Mouse (Mus musculus): ENCODE results near the gene Acat2. TPM values are rescaled to one million over a fixed set of nuclear protein-coding genes. Genes with fewer than 3 reads are reported as not detected.
"Not testable (repeated sequence)": the region's sequence is repeated elsewhere in the genome, so short reads cannot be mapped to it uniquely, and the experiment has no call there.

Gene Acat2
- polyA plus RNA-seq, 1 experiment from 2014 or later, result 216 TPM

GRCm38 (mm10) chr17:12978546-12978945 lies 18.0 kb upstream of the Acat2 start:
- ATAC-seq, result no peak
- Histone ChIP-seq H3K4me1 (ENCODE audit: control insufficient read depth, insufficient read depth, low read length) (no peaks in the 10 kb centered on the region), H3K27me3 (replicated peaks; ENCODE audit: control insufficient read depth, insufficient read depth, low read length) (no peaks in the 10 kb centered on the region), H3K4me2 (ENCODE audit: low read length) (no peak overlapping the region), H3K36me3 (ENCODE audit: control insufficient read depth, insufficient read depth, low read length) (peaks cover 75% of the 10 kb centered on the region), H3K9me3 (replicated peaks; ENCODE audit: control insufficient read depth, low read length) (no peaks in the 10 kb centered on the region), H3K27ac (ENCODE audit: low read depth, low read length) (no peak overlapping the region), H3K9ac (ENCODE audit: low read length) (no peak overlapping the region), H3K4me3 (ENCODE audit: low read depth, low read length) (no peak overlapping the region)
- DNase-seq (ENCODE audit: low spot score), result no peak
- 97% methylated on average over 1 of the region's 1 CpGs for WGBS

- ATAC-seq (no peak), DNase-seq (ENCODE audit: low spot score) (peak; percentile 20)
- no peaks in the 10 kb centered on the region for H3K9me3 ChIP-seq (replicated peaks; ENCODE audit: control insufficient read depth, low read length)
- H3K9ac ChIP-seq (ENCODE audit: low read length), result no peak overlapping the region
- peaks cover 70% of the 10 kb centered on the region for H3K36me3 ChIP-seq (ENCODE audit: control insufficient read depth, insufficient read depth, low read length)
- H3K27me3 ChIP-seq (replicated peaks; ENCODE audit: control insufficient read depth, insufficient read depth, low read length), result no peaks in the 10 kb centered on the region
- 82% methylated on average over 2 of the region's 2 CpGs for WGBS
- H3K27ac ChIP-seq (ENCODE audit: low read depth, low read length), result no peak overlapping the region
- H3K4me3 ChIP-seq (ENCODE audit: low read depth, low read length), result no peak overlapping the region
- no peaks in the 10 kb centered on the region for H3K4me1 ChIP-seq (ENCODE audit: control insufficient read depth, insufficient read depth, low read length)
- H3K4me2 ChIP-seq (ENCODE audit: low read length), result no peak overlapping the region
Measured at GRCm38 (mm10) chr17:12973851-12974250, 13.3 kb upstream of the Acat2 start.

DNA sequence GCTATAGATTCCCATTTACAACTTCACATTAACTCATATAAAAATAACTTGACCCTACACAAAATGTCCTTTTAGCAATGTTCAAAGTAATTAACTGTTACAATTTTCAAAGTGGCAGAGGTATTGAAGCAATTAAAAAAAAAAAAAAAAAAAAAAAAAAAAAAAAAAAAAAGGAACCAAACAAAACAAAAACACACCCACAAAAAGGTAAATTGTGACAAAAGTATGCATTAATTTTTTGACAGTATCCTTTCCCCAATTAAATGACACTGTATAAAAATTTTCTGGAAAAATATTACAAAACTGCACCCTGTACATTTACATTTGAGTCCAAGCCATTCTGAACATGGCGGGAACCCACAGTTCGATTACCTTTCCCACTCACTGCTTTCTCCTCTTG lies 6.6 kb upstream of the Acat2 start:
- no peak for ATAC-seq
- WGBS, result 90% methylated on average over 2 of the region's 2 CpGs
- H3K27me3 ChIP-seq (replicated peaks; ENCODE audit: control insufficient read depth, insufficient read depth, low read length), result no peaks in the 10 kb centered on the region
- H3K9me3 ChIP-seq (replicated peaks; ENCODE audit: control insufficient read depth, low read length), result no peaks in the 10 kb centered on the region
- H3K36me3 ChIP-seq (ENCODE audit: control insufficient read depth, insufficient read depth, low read length), result peaks cover 51% of the 10 kb centered on the region
- no peak overlapping the region for H3K27ac ChIP-seq (ENCODE audit: low read depth, low read length)
- H3K4me3 ChIP-seq (ENCODE audit: low read depth, low read length), result no peak overlapping the region
- H3K9ac ChIP-seq (ENCODE audit: low read length), result no peak overlapping the region
- no peak for DNase-seq (ENCODE audit: low spot score)
- no peak overlapping the region for H3K4me2 ChIP-seq (ENCODE audit: low read length)
- no peaks in the 10 kb centered on the region for H3K4me1 ChIP-seq (ENCODE audit: control insufficient read depth, insufficient read depth, low read length)

GRCm38 (mm10) chr17:12963476-12963875 lies 2.9 kb upstream of the Acat2 start:
- Histone ChIP-seq H3K27me3 (replicated peaks; ENCODE audit: control insufficient read depth, insufficient read depth, low read length) (no peaks in the 10 kb centered on the region), H3K4me2 (ENCODE audit: low read length) (no peak overlapping the region), H3K36me3 (ENCODE audit: control insufficient read depth, insufficient read depth, low read length) (peaks cover 34% of the 10 kb centered on the region), H3K4me1 (ENCODE audit: control insufficient read depth, insufficient read depth, low read length) (peaks cover 9% of the 10 kb centered on the region; the same call in 1 of the 2 replicates), H3K27ac (ENCODE audit: low read depth, low read length) (no peak overlapping the region), H3K9me3 (replicated peaks; ENCODE audit: control insufficient read depth, low read length) (no peaks in the 10 kb centered on the region), H3K4me3 (ENCODE audit: low read depth, low read length) (no peak overlapping the region), H3K9ac (ENCODE audit: low read length) (no peak overlapping the region)
- ATAC-seq, result no peak
- 93% methylated on average over 3 of the region's 3 CpGs for WGBS
- DNase-seq (ENCODE audit: low spot score), result no peak

DNA sequence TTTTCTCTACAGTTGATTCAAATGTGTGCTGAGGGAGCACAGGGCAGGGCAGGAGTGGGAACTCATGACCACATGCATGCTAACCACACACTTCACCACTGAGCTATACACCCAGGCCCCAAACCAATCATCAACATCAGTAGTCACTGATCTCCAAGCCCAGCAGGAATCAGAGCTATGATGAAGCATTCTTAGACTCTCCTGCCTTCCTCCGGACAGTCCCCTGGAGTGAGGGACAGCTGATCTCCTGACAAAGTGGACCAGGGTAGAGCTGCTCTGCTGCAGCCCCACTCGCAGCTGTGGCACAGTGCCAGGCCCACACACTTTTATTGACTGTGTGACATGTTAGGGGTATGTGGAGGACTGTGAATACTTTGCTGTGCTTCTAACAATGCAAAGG lies 1.2 kb downstream of the Acat2 start:
- not testable (repeated sequence) for H3K4me1 ChIP-seq (ENCODE audit: control insufficient read depth, insufficient read depth, low read length); H3K27me3 ChIP-seq (replicated peaks; ENCODE audit: control insufficient read depth, insufficient read depth, low read length); H3K9me3 ChIP-seq (replicated peaks; ENCODE audit: control insufficient read depth, low read length); DNase-seq (ENCODE audit: low spot score); ATAC-seq; H3K27ac ChIP-seq (ENCODE audit: low read depth, low read length); H3K9ac ChIP-seq (ENCODE audit: low read length)
- Histone ChIP-seq H3K4me2 (ENCODE audit: low read length) (peak overlapping the region; percentile 43), H3K36me3 (ENCODE audit: control insufficient read depth, insufficient read depth, low read length) (peaks cover 21% of the 10 kb centered on the region), H3K4me3 (ENCODE audit: low read depth, low read length) (peak overlapping the region; percentile 18)
- WGBS, result 25% methylated on average over 1 of the region's 2 CpGs

GRCm38 (mm10) chr17:12956664-12957063 lies 3.9 kb downstream of the Acat2 start:
- Histone ChIP-seq H3K27ac (ENCODE audit: low read depth, low read length) (no peak overlapping the region), H3K9ac (ENCODE audit: low read length) (no peak overlapping the region), H3K4me2 (ENCODE audit: low read length) (no peak overlapping the region), H3K4me1 (ENCODE audit: control insufficient read depth, insufficient read depth, low read length) (peaks cover 9% of the 10 kb centered on the region; the same call in 1 of the 2 replicates), H3K4me3 (ENCODE audit: low read depth, low read length) (no peak overlapping the region), H3K27me3 (replicated peaks; ENCODE audit: control insufficient read depth, insufficient read depth, low read length) (no peaks in the 10 kb centered on the region), H3K9me3 (replicated peaks; ENCODE audit: control insufficient read depth, low read length) (no peaks in the 10 kb centered on the region), H3K36me3 (ENCODE audit: control insufficient read depth, insufficient read depth, low read length) (peaks cover 38% of the 10 kb centered on the region)
- DNase-seq (ENCODE audit: low spot score) (no peak), ATAC-seq (no peak)
- 87% methylated on average over 8 of the region's 8 CpGs for WGBS

DNA sequence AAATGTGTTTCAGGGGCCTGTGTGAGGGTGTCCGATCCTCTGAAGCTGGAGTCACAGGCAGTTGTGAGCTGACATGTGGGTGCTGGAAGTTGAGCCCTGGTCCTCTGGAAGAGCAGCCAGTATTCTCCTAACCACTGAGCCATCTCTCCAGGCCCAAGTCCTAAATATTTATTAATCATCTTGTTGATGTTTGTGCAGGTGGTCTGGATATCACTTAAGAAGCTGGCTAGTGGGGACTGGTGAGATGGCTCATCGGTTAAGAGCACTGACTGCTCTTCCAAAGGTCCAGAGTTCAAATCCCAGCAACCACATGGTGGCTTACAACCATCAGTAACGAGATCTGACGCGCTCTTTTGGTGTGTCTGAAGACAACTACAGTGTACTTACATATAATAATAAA lies 10.9 kb downstream of the Acat2 start:
- no peaks in the 10 kb centered on the region for H3K4me1 ChIP-seq (ENCODE audit: control insufficient read depth, insufficient read depth, low read length)
- DNase-seq (ENCODE audit: low spot score) (no peak), ATAC-seq (no peak)
- no peak overlapping the region for H3K4me2 ChIP-seq (ENCODE audit: low read length)
- no peak overlapping the region for H3K27ac ChIP-seq (ENCODE audit: low read depth, low read length)
- peaks cover 73% of the 10 kb centered on the region for H3K36me3 ChIP-seq (ENCODE audit: control insufficient read depth, insufficient read depth, low read length)
- 92% methylated on average over 5 of the region's 5 CpGs for WGBS
- H3K9ac ChIP-seq (ENCODE audit: low read length), result no peak overlapping the region
- no peaks in the 10 kb centered on the region for H3K27me3 ChIP-seq (replicated peaks; ENCODE audit: control insufficient read depth, insufficient read depth, low read length)
- no peak overlapping the region for H3K4me3 ChIP-seq (ENCODE audit: low read depth, low read length)
- H3K9me3 ChIP-seq (replicated peaks; ENCODE audit: control insufficient read depth, low read length), result no peaks in the 10 kb centered on the region

DNA sequence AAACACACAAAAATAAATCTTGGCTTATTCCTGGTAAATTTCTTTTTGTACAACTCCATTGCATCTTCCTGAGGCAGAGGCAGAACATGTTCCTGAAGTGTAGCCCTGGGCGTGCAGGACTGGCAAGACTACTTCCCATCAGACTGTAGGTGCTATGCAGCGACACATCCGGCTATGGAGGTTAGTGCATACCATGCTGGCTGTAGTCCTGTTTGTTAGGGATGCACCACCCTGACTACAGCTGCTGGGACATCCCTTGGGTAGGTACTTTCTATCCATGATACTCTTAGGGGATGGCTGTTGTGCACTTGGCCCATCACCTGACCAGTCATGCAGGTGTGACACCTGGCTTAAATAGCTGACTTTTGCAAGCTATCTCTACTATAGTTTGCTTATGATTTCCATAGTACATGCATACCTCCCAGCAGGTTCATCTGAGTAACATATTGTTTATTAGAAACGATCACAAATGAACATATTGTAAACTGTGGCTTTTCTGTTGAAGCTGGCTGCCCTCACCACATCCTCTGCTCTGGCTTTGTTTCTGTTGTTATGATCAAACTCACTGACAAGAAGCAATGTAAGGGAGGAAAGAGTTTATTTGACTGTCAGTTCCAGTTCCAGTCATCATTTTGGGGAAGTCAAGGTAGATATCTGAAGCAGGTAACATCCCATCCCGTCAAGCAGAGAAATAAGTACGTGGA lies 17.9 kb downstream of the Acat2 start:
- Histone ChIP-seq H3K27me3 (replicated peaks; ENCODE audit: control insufficient read depth, insufficient read depth, low read length) (no peaks in the 10 kb centered on the region), H3K27ac (ENCODE audit: low read depth, low read length) (no peak overlapping the region), H3K4me3 (ENCODE audit: low read depth, low read length) (no peak overlapping the region), H3K9ac (ENCODE audit: low read length) (no peak overlapping the region), H3K9me3 (replicated peaks; ENCODE audit: control insufficient read depth, low read length) (no peaks in the 10 kb centered on the region), H3K4me2 (ENCODE audit: low read length) (no peak overlapping the region), H3K36me3 (ENCODE audit: control insufficient read depth, insufficient read depth, low read length) (peaks cover 50% of the 10 kb centered on the region), H3K4me1 (ENCODE audit: control insufficient read depth, insufficient read depth, low read length) (peaks cover 2% of the 10 kb centered on the region; the same call in 1 of the 2 replicates)
- ATAC-seq (no peak), DNase-seq (ENCODE audit: low spot score) (no peak)
- 91% methylated on average over 6 of the region's 6 CpGs for WGBS

GRCm38 (mm10) chr17:12941543-12942260 lies 18.8 kb downstream of the Acat2 start:
- 79% methylated on average over 8 of the region's 8 CpGs for WGBS
- Histone ChIP-seq H3K9ac (ENCODE audit: low read length) (no peak overlapping the region), H3K27ac (ENCODE audit: low read depth, low read length) (no peak overlapping the region), H3K4me1 (ENCODE audit: control insufficient read depth, insufficient read depth, low read length) (peaks cover 2% of the 10 kb centered on the region; the same call in 1 of the 2 replicates), H3K36me3 (ENCODE audit: control insufficient read depth, insufficient read depth, low read length) (peaks cover 44% of the 10 kb centered on the region), H3K4me3 (ENCODE audit: low read depth, low read length) (no peak overlapping the region), H3K9me3 (replicated peaks; ENCODE audit: control insufficient read depth, low read length) (no peaks in the 10 kb centered on the region), H3K27me3 (replicated peaks; ENCODE audit: control insufficient read depth, insufficient read depth, low read length) (no peaks in the 10 kb centered on the region), H3K4me2 (ENCODE audit: low read length) (no peak overlapping the region)
- DNase-seq (ENCODE audit: low spot score) (no peak), ATAC-seq (no peak)

Data from forebrain, embryonic 14.5 days (tissue).